Mouse (Mus musculus) heart, adult 9 months (tissue): Measurements from ENCODE around the gene St6galnac4.

ENCODE experiments used
- DNase-seq, 2 experiments: peaks; one replicate each; pipeline ENCODE4 v3.0.0; 2022; ENCODE audit warnings: low spot score in 2 of 2

Gene St6galnac4

DNA sequence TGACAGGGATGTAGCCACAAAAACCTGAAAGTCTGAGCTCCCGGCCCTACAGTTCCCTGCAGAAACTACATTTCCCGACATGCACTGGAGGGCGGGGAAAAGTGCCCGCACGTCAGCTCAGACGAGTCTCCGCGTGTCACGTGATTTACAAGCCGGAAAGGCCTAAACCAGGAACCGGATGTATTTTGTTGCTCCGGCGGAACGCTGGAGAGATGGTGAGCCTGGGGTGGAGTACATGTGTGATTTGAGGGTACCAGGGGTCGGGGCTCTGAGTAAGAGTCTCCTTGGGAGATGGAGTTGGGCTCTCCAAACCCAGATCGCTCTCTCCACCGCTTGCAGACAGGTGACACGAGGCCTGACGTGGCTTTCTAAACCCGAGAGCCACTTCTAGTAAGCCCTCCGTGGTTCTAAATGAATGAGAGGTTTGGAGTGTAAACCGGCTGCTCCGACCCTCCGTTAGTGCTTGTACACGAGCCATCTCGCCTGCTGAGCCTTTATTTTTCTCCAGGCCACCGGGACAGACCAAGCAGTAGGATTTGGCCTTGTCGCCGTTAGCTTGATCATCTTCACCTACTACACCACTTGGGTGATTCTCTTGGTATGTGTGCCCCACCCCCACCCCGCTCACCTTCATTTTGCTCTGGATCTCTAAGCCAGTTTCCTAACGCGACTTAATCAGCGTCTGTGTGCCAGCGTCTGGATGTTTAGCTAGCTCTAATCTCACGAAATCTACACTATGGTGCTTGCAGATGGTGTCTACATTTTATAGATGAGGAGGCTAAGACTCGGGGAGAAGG is 16.0 kb upstream of the St6galnac4 start, which contains the start of gene Dpm2:
Dpm2 (plus strand) TSS at position 161 of the 797 bp plus-strand sequence.
- peak; percentile 90 to 92 for DNase-seq

DNA sequence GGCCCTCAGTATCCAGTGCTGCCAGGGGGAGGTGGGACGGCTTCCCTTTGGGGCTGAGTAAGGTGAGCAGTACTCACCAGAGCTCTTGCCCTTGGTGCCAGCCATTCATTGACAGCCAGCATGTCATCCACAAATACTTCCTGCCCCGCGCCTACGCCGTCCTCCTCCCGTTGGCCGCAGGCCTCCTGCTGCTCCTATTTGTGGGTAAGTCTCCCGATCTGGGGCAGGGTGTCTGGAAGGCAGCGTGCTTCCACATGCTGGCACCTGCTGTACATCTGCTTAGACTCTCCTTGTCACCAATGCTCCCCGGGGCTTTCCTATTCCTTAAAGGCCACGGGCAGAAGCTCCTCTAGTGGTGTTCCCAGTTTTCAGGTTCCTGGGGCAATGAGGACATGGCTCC is 14.7 kb upstream of the St6galnac4 start:
- no peak for DNase-seq

DNA sequence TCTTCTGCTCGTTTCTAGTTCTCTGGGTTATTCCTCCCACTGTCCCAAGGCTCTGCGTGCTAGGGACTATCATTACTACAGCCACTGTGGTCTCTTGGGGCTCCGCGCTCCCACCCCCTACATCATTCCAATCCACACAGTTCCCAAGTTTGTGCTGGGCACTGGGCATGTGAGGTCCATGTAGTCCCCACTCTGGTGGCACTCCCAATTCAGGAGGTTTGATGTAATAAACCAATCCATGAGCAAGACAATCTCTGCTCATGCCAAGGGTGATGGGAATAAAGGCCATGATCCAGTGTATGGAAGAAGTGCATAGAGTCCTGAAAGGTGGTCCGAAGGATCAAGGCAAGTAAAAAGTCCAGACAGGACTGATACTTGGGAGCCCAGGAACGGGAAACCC is 12.4 kb upstream of the St6galnac4 start, which contains the start of gene Pip5kl1:
Pip5kl1 (plus strand) TSS at position 301 of the 400 bp plus-strand sequence.
- no peak for DNase-seq

DNA sequence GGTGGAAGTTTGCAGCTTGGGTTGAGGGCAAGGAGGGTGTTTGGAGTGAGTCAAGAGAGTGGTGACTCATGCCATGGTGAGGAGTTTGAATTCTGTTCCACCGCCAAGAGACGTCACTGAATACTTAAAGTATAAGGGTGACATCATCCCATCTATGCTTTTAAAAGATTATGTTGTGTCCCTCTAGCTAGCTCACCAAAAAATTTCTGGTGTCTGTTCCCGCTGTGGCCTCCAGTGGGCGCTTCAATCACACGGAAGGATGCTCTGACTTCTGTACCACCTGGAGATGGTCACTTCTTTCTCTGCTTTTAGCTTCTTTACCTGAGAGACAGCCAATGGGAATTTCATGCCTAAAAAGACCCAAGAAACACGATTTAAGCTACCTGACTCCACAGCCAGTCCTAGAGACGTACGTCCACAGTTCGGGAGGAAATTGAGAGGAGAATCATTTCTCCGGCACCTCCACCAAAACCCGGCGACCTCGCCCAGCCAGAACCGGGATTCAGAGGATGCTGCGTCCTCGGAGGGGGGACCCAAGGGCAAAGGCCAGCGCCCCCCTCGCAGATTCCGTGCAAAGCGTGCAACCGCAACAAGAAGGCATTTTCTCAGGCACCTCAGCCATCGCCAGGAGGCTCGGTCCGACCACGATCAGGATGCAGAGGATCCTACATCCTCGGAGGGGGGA is 11.9 kb upstream of the St6galnac4 start:
- no peak for DNase-seq

DNA sequence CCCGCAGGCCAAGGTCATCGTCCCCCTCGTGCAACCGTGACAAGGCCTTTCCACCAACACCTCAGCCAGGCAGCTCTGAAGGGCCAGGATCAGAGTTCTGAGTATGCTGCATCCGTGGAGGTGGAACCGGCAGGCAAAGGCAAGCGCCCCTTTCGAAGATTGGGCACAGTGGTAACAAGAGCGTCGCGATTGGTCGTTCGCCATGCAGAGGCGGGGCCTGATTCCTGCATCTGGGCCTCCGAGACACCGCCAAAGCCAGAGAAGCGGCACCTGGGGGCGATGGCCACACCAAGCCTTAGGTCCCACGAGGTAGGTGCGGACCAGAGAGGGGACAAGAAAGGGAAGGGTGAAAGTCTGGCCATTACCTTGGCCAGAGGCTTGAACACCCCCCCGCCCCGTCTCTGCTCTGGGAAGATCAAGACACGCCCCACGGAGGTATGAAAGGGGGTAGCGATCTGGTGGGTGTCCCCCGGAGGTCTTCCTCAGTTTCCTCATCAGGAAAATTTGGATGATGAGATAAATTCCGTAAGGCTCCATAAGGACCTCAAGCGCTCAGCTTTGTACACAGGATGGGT is 11.2 kb upstream of the St6galnac4 start, which contains the start of gene 9430097D07Rik:
9430097D07Rik (minus strand) TSS at position 99 of the 575 bp plus-strand sequence.
- no peak for DNase-seq

DNA sequence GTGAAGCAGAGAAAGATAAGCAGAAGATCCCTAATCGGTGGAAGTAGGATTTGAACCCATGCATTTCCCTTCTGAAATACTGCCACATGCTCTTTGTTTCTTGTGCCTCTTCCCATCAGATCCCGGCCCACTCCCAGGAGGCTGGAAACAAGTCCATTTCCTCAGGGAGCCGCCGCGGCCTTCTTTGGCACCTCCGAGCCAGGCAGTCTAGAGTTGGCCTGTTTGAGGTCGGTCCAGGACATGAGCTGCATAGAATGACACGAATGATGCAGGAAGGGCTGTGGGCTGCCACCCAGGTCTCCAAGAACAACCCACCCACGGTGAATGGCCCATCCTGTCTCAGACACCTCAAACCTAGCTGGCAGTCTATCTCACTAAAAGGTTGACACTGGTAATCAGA is 10.4 kb upstream of the St6galnac4 start:
- no peak for DNase-seq

DNA sequence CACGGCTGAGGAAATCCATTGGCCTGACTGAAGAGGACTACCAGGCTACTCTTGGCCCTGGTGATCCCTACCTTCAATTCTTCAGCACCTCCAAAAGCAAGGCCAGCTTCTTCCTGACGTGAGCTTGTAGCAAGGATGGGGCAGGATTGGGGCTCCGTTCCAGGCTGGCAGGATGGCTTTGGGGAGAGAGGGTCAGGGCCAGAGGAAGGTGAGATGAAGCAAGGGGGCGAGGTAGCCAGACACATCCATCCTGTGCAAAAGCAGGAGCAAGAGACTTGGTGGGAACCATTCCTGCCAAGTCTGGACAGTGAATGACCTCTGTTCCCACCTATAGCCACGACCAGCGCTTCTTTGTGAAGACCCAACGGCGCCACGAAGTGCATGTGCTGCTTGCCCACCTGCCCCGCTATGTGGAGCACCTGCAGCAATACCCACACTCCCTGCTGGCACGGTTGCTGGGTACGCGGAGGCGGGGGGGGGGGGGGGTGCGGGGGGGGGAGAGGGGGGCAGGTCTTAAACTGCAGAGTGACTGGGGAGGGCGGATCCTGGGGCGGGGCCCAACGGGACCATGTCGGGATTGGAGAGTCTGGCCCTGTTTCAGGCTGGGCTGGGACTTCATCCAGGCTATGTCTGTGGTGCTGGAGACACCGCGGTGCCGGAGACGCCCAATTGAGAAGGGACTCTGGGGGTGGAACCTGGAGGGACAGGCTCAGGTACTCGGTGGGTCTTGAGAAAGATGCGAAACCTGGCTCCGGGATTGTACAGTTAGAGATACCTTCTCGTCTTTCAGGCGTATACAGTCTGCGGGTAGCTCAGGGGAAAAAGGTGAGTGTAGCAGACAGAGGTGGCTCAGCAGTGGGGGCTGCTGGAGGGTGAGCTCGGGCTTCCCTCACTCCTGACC is 8.5 kb upstream of the St6galnac4 start:
- DNase-seq = no peak

DNA sequence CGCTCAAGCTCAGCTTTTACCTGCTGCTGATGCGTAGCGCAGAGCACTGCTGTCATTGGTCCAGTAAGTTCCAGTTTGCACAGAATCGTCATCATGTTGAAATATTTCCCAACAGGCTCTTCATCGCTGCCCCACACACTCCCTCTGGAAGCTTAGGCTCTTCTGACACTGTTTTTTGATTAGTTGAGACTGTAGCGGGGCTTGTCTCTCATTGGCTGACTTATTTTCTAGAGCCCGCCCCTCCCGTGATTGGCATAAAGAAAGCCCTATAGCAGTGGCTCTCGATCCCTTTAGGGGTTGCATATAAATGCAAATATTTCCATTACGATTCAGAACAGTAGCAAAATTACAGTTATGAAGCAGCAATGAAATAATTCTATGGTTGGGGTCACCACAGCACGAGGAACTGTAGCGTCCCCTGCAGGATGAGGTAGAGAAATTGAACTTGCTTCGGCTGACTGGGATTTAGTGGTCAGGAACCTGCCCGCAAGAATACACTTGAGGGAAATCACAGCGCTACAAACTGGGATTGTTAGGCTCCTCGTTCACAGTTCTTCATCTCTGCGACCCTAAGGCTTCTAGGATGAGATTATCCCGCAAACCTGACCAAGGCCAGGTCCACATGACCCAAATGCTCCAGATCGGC is 5.3 kb upstream of the St6galnac4 start:
- DNase-seq = no peak

DNA sequence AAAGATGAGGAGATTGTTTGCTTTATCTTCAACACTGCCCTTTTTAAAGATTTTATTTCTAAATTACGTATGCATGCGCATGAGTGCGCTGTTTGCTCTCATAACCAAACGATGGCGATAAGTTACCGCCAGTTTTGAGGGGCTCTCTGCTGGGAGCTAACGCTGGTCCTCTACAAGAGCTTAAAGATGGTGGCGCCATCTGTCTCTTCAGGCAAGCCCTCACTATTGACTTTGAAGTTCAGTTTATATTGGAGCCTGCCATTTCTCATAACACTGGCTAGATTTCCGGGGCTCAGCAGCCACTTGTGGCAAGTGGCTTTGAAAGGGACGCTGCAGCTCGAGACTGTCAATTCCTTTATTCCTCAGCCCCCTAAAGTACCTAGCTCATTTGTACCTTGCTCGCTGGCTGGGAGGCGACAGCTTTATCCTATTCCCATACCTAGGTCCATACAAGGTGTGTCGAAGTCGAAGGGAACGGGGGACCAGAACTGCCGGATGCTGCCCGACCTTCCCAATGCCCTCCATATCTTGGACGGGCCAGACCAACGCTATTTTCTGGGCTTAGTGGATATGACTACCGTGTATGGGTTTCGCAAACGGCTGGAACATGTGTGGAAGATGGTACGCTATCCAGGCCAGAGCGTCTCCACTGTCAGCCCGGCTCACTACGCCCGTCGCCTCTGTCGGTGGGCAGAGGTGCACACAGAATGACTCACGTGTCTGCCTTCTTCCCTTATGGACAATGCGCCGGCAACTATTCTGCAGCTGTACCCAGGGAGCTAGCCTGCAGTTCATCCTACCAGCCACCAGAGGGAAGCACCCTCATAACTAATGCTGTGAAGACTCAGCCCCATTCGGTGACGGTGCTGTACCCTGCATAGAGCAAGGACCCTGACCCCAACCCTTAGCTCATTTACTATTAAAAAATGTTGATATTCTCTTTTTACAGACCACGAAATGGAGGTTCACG is 3.8 kb upstream of the St6galnac4 start:
- DNase-seq = peak; percentile 80 to 84

DNA sequence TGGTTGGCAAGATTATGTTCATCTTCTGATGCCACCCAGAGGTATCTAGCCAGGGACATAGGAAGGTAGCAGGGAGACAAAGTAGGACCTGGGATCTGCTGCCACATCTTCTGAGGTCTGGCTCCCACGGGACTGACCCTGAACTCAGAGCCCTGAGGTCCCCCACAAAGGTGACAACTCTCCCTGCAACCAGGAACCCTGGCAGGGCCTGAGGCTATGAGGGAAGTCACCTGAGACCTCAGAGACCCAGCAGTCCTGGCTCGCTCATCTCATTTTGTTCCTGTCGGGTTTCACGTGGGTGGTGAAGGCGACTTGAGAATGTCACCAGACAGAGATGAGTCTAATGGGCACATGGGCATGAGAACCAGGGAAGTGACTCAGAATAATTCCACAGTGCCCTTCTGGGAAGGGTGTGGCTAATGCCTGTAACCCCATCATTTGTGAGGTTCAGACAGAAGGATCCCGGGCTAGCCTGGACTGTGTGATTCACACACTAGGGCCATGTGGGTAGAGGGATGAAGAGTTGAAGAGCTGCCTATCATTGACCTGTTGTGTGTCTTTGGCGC is 1.7 kb upstream of the St6galnac4 start:
- DNase-seq = no peak

DNA sequence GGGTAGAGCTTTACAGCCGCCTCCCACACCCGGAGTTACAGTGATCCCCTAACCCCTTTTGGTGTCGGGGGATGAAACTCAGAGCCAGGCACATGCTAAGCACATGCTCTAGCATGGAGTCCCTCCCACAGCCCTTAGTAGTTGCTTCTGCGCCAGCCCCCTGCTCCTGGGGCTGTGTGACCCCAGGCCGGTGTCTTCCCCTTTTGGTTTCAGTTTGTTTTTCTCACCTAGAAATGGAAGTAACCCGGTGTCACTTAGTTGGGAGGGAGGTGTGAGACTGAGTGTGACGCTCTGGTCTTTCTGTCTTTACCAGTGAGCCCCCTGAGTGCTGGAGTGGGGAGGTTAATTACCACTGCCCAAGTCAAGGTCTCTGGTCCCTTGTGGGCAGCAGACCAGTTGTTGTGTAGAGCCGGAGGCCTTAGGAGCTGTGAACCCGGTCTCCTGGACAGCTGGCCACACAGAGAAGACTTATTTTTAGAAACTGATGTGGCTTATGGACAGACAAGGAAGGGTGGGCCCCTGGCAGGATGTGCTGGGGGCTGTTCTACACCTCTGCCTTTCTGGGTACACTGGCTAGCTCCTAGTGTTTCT is 931 bp downstream of the St6galnac4 start:
- DNase-seq = peak; percentile 69 to 81

DNA sequence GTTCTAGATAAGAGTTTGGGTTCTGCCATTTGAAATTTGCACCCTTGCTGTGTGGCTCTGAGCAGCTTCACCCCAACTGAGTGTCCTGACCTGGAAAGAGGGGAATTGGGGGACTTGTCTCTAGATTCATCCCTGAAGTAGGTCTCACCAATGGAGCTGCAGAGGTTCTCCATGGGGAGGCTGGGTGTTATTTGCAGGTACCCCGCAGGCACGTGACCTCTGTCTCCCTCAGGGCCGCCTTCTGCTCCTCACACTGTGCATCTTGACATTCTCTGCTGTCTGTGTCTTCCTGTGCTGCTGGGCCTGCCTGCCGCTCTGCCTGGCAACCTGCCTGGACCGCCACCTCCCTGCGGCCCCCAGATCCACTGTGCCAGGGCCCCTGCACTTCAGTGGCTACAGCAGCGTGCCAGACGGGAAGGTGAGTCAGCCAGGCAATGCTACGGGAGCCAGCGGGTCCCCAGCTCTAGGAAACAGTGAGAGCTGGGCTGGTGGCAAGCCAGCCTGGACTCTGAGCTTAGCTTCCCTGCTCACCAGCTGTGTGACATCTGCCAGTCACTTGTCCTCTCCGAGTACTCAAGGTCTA is 2.4 kb downstream of the St6galnac4 start:
- DNase-seq = peak in 1 of 2 experiments; percentile 51

DNA sequence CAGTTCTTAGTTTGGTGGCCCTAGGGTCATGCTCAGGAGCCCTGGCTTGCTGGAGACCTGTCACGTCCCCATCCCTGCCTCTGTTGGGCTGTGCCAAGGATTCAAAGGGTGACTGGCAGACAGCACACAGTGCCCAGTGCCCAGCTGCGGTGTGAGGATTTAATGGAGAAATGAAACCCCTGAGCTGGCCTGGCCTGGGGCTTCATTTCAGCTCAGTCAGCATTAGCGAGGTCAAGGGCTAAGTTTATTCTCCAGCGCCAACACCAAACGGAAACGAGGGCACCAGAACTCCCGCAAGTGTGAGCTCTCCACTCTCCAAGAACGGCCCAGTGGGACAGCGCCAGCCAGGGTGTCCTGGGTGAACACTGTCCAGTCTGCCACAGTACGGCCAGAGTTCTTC is 3.3 kb downstream of the St6galnac4 start:
- DNase-seq = peak in 1 of 2 experiments; percentile 64

DNA sequence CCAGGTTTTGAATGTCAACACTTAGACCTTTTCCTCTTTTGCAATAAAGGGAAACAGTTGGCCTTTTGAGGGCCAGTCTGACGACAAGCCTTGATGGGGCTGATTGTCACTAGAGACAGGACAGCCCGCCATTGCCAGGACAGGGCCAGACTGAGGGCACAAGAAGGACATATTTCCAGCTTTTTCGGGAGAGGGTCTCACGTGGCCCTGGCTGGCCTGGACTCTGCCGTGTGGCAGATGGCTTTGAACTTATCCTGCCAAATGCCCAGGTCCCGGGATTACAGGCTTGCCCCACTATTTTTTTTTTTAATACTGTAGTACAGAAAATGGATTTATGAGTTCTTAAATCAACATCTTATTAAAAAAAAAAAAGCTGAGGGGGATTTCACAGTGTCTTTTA is 4.4 kb downstream of the St6galnac4 start:
- no peak for DNase-seq

DNA sequence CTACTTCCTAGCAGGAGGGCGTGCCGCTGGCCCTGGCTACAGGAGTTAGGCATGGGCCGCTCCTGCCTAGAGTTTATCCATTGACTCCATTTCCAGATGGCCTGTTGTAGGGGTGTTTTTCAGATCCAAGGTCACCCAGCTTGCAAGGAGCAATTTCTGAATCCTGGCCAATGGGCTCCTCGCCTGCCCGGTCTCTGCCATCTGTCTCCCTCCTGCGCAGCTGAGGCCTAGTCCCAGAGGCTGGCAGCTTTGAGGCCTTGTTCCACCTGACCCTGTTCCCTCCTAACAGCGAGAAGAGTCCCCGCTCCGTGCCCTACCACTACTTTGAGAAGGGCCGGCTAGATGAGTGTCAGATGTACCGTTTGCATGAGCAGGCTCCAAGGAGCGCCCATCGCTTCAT is 9.8 kb downstream of the St6galnac4 start:
- no peak for DNase-seq

DNA sequence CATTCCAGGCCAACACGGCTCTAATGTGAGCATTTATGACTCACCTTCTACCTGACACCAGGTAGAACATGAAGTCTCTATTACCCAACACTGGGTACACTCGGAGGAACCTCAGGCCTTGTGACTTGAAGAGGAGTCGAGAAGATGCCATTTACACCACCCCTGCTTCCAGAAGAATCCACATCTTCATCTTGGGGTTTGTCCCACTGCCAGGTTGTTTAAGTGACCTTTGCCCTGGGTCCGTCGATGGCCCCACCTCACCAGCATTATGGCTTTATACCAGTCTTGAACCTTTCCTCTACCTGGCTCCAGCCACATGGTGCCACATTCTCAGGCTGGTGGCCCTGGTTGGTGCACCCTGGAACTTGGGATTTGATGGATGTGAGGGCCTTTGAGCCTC is 10.4 kb downstream of the St6galnac4 start:
- DNase-seq = no peak

DNA sequence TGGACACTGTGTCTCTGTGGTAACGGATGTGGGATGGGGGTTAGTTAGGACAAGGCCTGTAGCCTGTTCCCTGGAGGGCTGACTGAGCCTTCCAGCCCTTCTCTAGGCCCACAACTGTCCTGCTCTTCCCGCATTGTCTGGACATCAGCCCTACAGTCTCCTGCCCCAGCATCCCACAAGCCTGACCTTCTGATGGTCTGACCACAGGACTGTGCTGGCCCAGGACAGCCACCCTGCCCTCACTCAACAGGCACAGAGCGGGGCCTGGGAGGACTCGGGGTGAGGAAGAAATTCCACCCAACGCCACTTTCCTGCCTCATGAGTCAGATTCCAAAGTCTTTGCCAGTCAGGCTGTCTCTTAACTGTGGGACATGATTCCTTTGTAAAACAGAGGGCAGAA is 10.8 kb downstream of the St6galnac4 start:
- DNase-seq = no peak

DNA sequence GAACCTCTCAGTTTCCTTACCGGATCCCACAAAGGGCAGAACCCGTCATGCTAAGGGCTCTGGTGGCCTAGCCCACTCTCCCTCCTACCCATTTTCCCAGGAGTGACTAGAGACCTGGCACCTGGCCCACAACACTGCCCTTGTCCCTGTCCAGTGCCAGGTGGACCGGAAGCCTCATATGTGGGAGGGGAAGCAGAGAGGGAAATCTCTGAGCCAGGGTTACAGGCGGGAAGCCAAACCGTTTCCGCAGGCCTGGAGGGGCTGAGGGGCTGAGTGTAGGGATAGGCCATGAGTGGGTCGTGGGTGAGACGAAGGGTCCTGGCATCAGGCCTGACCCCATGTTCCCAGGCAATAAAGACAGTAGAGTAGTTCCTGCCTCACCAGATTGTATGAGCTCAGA is 11.6 kb downstream of the St6galnac4 start:
- peak in 1 of 2 experiments; percentile 55 for DNase-seq

DNA sequence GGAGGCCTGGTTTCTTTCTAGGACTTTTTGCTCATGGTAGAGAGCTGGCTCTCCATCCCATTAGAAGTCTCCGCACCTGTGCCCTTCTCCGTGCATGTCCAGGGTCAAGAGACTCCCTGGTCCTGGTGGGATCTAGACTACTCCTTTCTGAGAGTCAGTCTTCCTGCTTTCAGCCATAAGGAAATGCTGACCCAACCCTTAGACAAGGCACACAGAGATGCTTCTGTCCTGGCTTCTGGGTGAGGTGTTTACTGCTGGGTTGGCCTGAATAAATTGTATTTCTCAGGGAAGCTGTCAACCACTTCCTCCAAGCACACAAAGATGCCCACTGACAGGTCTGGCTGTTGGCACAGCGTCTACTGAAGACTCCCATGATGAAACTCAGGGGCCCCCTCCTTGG is 12.5 kb downstream of the St6galnac4 start, which contains the start of gene St6galnac6:
St6galnac6 (plus strand) TSS at position 301 of the 400 bp plus-strand sequence.
- no peak for DNase-seq
